Mouse (Mus musculus): Measurements from ENCODE around the gene Kntc1.

- TF ChIP-seq CTCF (IDR thresholded peaks at IDR 0.05; ENCODE audit: borderline replicate concordance, insufficient read depth, low read depth, low read length), result no peak
- TF ChIP-seq POLR2A (IDR thresholded peaks at IDR 0.05; ENCODE audit: borderline replicate concordance, insufficient read depth, low read length), result no peak
Observed at GRCm38 (mm10) chr5:123746253-123746652, 3.3 kb upstream of the Kntc1 start.

Measured in cerebellum, adult 2 months (tissue).